In genomic region chr13:32611551-32612295, GRCm38 (mm10) we compare ENCODE assay signal across 7 mouse cellular contexts.
DNase-seq lines count a peak whose midpoint lies in the region; ATAC-seq lines count a peak whose summit lies in the region.

No protein-coding gene starts in this region.

- peaks cover 46% of the 10 kb centered on the region for H3K4me1 ChIP-seq in embryonic facial prominence, embryonic 13.5 days
- no peaks in the 10 kb centered on the region for H3K4me1 ChIP-seq in neural tube, embryonic 11.5 days (ENCODE audit: control insufficient read depth, insufficient read depth, low read length)
- no peaks in the 10 kb centered on the region for H3K4me1 ChIP-seq in liver, embryonic 12.5 days

- H3K27me3 ChIP-seq in embryonic facial prominence, embryonic 13.5 days, result no peaks in the 10 kb centered on the region
- H3K27me3 ChIP-seq in neural tube, embryonic 11.5 days (ENCODE audit: control insufficient read depth, insufficient read depth, low read length), result no peaks in the 10 kb centered on the region
- no peaks in the 10 kb centered on the region for H3K27me3 ChIP-seq in liver, embryonic 12.5 days (replicated peaks)

- intact Hi-C loops in left cerebral cortex, postnatal 4 days (cut with DNase I), result no loop called here
- intact Hi-C loops in left cerebral cortex, postnatal 36 days (cut with DNase I), result no loop called here

- peak overlapping the region; percentile 17; the same call in 1 of the 2 replicates for H3K27ac ChIP-seq in embryonic facial prominence, embryonic 13.5 days
- H3K27ac ChIP-seq in neural tube, embryonic 11.5 days (ENCODE audit: low read depth, low read length), result no peak overlapping the region
- H3K27ac ChIP-seq in liver, embryonic 12.5 days, result no peak overlapping the region

- H3K9ac ChIP-seq in embryonic facial prominence, embryonic 13.5 days, result no peak overlapping the region
- H3K9ac ChIP-seq in neural tube, embryonic 11.5 days (ENCODE audit: low read length), result no peak overlapping the region
- H3K9ac ChIP-seq in liver, embryonic 12.5 days, result no peak overlapping the region

- H3K4me2 ChIP-seq in embryonic facial prominence, embryonic 13.5 days, result peak overlapping the region; percentile 26
- H3K4me2 ChIP-seq in neural tube, embryonic 11.5 days (ENCODE audit: low read depth), result no peak overlapping the region
- H3K4me2 ChIP-seq in liver, embryonic 12.5 days, result no peak overlapping the region

- H3K36me3 ChIP-seq in embryonic facial prominence, embryonic 13.5 days, result no peaks in the 10 kb centered on the region
- no peaks in the 10 kb centered on the region for H3K36me3 ChIP-seq in neural tube, embryonic 11.5 days (ENCODE audit: control insufficient read depth, insufficient read depth, low read length)
- H3K36me3 ChIP-seq in liver, embryonic 12.5 days, result no peaks in the 10 kb centered on the region

- DNase-seq in left cerebral cortex, postnatal 4 days, result peak; percentile 10
- no peak for DNase-seq in left cerebral cortex, postnatal 36 days (ENCODE audit: low spot score in 2 of 2)
- peak; percentile 22 for DNase-seq in T-cell, adult 2 months (ENCODE audit: low spot score)
- peak; percentile 65 for DNase-seq in neural tube, embryonic 11.5 days (ENCODE audit: low spot score)
- no peak for DNase-seq in cerebellum, adult 9-10 months

- WGBS in embryonic facial prominence, embryonic 13.5 days, result 25% methylated on average over 13 of the region's 13 CpGs
- WGBS in neural tube, embryonic 11.5 days, result 56% methylated on average over 13 of the region's 13 CpGs
- WGBS in liver, embryonic 12.5 days (ENCODE audit: insufficient replicate concordance), result 57% methylated on average over 13 of the region's 13 CpGs

- H3K4me3 ChIP-seq in embryonic facial prominence, embryonic 13.5 days, result no peak overlapping the region
- H3K4me3 ChIP-seq in neural tube, embryonic 11.5 days (ENCODE audit: low read depth, low read length), result no peak overlapping the region
- H3K4me3 ChIP-seq in liver, embryonic 12.5 days, result no peak overlapping the region

- peak; percentile 48; the same call in 1 of the 2 replicates for ATAC-seq in embryonic facial prominence, embryonic 13.5 days (ENCODE audit: insufficient number of reproducible peaks, insufficient read depth, low FRiP score, low TSS enrichment, low read depth)
- ATAC-seq in neural tube, embryonic 11.5 days (ENCODE audit: insufficient read depth, low FRiP score, low TSS enrichment), result no peak
- ATAC-seq in liver, embryonic 12.5 days, result no peak

- no peaks in the 10 kb centered on the region for H3K9me3 ChIP-seq in embryonic facial prominence, embryonic 13.5 days
- H3K9me3 ChIP-seq in neural tube, embryonic 11.5 days (ENCODE audit: control insufficient read depth, low read length), result no peaks in the 10 kb centered on the region
- H3K9me3 ChIP-seq in liver, embryonic 12.5 days (replicated peaks), result no peaks in the 10 kb centered on the region

Comparison
In these comparisons a context has a peak if more than half of its experiments do, and no peak if none do; other contexts are left out.
1. DNase-seq: peak in left cerebral cortex, postnatal 4 days (single experiment), T-cell, adult 2 months (single experiment) and neural tube, embryonic 11.5 days (single experiment); none in left cerebral cortex, postnatal 36 days (0 of 2) and cerebellum, adult 9-10 months (single experiment).